Mouse (Mus musculus) ovary, adult 18-20 months (tissue): ENCODE measurements around the gene Klhl3.
"Not testable (repeated sequence)": the region's sequence is repeated elsewhere in the genome, so short reads cannot be mapped to it uniquely, and the experiment has no call there.

Source experiments
- DNase-seq: peaks from one replicate; pipeline ENCODE4 v3.0.0; 2022; ENCODE audit warnings: low spot score, mixed read lengths

Klhl3 gene

DNA sequence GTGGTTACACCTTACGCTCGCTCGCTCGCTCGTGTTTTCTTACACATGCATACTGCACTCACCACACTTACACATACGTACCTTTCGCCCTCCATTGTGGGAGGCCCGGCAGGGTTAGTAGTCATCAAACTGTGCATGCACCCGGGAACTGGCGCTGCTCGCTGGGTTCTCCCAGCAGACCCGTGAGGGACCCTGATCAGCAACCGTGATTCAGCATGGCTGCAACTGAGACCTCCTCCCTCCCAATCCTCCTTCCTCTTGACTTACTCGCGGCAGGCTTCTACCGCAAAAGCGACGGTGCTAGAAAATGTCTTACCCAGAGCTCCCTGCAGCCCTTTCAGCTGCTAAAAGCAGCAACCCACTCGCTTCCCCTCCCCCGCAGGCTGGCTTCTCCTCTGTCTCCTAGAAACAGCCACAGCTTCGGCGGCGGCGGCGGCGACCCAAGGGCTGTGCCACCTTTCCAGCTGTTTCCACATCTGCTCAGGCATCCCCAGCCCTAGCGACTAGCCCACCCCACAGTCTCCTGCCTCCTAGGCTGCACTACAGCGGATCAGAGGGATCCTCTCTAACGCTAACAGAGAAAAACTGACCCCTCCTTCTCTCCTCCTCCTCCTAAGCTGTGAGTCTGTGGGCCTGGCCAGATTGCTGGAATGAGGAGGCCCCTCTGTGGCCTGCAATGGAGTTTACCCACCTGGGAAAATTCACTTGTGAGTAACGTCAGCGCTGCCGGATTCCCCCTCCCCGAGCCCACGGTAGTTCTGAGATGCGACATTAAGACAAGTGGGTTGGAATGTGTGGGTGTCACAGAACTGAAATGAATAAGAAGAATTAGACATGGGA lies at the start of gene Klhl3:
Gene Klhl3, minus strand, starts transcription at position 532 of the 840 bp plus-strand sequence.
- peak; percentile 43 for DNase-seq

DNA sequence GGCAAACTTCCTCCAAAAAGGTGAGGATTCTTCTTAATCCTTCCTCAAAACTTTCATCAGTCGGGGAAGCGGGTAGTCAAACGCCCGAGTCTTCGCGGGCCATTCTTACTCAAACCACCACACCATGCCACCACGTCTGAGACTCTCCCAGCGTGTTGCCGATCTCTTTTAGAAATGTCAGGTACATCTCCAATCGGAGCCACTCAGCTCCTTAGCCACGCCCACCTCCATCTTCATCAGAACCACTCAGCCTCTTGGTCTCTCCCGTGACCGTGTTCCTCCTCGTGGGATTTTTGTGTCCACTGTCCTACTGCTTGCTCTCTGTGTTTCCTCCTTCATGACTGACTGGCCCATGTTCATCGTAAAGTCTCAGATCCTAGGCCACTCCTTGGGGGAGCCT lies 47.4 kb upstream of the Klhl3 start:
- no peak for DNase-seq

DNA sequence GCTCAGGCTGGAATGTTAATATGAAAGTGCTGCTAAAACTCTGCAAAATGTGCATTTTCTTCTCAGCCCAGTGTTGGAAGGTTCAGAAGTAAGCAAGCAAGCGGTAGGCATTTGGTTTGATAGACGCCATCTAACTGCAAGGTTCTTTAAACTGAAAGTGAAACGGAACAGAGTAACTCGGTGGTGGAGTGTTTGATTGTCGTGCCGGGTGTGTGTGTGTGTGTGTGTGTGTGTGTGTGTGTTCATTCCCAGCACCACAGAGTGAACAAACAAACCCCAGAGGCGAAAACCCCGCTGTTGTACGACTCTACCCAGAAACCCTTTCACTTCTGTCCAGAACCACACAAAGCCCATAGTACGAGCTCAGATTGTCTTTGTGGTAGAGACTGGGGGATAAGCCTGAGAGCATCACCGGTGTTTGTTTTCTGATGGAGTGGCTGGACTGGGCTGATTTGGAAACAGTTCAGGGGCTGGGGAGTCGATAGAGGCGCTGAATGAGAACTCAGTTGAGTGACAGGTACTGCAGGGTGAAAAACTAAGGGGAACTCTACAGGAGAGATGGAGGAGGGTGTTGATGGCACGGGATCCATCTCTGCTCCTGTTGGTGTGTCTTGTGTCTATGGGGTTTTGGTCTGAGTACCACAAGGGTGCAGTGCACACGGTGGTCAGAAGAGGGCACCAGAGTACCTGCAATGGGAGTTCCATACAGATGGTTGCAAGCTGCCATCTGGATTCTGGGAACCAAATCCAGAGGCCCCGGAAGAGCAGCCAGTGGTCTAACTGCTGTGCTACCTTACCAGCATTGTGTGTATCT lies 44.9 kb upstream of the Klhl3 start:
- peak; percentile 57 for DNase-seq

DNA sequence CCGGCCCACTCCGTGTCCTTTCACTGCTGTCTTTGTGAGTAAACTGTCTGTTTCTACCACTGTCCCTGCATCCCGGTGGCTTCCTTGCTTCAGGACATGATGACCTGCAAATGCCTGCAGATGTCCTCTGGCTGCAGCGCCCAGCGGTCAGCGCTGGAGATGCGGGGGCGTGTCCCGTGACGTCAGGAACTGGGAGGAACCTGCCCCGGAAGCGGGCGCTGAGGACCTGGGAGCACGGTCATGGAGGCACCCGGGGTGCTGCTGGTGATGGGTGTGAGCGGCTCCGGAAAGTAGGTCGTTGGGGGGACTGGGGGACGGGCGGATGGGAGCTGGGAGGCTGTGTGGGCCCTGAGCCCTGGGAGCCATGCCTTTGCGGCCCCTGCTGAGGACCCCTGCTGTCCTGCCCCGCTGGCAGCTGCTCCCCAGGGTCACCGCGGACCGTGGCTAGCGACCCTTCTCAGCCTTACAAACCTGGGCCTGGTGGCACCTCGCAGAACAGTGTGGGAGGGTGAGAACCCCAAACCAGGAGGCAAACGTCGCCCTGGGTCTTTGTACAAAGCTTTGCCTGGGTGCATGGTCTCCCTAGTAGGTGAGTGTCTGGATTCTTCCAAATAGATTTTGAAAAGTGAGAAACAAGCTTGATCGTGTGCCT lies 44.2 kb upstream of the Klhl3 start, which contains the start of gene Idnk:
Gene Idnk, plus strand, starts transcription at position 203 of the 652 bp plus-strand sequence.
- peak; percentile 84 for DNase-seq

DNA sequence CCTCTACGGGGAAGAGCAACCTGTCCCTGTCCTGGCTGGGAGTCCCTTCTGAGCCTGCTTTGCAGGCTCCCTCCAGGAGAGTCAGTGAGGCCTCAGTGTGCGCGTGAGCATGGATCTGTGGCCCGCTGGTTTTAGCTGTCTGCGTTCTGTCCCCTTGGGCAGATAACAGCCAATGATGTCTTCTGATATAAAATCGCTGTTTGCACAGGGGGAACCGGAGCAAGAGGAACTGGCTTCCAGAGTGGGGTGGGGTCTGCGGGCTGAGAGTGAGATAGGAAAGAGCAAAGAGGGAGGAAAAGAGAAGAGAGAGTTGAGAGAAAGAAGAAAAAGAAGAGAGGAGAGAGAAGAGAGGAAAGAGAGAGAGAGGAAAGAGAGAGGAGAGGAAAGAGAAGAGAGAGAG lies 43.6 kb upstream of the Klhl3 start:
- DNase-seq: no peak

DNA sequence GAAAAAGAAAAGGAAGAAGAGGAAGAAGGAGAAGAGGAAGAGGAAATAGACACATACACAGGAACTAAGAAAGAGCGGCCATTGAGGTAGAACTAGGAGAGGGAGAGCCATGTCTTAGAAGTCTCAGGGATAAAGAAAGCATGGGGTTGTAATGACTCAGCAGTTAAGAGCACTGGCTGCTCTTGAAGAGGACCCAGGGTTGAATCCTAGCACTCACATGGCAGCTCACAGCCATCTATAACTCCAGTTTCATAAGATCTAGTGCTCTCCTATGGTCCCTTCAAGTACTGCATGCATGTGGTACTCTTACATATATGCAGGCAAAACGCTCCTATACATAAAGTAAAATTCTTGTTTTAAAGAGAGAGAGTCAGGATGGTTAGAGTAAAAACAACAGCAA lies 42.6 kb upstream of the Klhl3 start:
- DNase-seq: no peak

DNA sequence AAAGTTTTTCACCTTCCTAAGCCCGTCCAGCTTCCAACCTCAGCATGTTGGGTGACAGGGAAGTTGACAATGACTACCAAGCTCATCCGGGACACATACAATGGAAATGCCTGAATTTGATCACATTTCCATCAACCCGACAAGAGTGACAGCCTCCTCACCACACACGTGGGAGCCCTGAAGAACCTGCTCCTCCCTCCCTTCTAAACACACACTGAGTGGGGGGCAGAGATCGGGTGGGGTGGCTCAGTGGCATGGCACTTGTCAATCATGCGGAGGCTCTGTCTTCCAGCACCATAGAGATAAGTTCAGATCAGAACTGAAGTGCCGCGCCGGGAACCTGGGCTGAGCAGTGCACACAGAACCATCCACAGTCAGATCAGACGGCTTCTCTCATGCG lies 37.0 kb upstream of the Klhl3 start:
- DNase-seq: no peak

DNA sequence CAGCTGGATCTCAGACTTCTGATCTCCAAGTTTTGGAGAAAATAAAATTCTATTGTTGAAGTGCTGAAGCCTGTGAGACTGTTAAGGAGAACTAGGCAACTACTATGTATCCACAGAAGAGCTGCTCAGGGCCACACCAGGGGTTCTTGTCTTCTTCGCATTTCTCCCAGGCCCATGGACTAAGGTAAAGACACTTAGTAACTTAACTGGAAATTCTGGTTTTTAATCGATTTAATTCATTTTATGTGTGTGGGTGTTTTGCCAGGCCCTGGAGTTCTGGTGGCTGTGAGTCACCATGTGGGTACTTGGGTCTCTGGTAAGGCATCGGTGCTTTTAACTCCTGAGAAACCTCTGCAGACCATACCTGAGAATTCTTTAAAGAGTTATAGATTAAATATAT lies 36.2 kb upstream of the Klhl3 start:
- no peak for DNase-seq

DNA sequence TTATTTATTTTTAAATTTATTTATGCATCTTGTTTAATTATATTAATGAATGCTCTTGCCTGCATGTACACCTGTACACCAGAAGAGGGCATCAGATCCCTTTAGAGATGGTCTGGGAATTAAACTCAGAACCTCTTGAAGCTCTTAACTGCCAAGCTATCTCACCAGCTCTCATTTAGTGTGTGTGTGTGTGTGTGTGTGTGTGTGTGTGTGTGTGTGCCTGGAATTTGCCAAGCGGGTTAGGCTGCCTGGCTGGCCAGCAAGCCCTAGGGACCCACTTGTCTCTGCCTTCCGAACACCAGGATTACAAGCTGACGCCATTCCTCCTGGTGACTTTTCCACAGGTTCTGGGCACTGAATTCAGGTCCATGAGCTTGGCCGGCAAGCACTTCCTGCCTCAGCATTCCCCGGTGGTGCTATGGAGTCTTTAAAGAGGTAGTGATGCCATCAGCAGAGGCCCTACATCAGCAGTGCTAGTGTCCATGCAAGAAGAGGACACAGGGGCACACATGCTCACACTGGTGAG lies 35.7 kb upstream of the Klhl3 start:
- no peak for DNase-seq

DNA sequence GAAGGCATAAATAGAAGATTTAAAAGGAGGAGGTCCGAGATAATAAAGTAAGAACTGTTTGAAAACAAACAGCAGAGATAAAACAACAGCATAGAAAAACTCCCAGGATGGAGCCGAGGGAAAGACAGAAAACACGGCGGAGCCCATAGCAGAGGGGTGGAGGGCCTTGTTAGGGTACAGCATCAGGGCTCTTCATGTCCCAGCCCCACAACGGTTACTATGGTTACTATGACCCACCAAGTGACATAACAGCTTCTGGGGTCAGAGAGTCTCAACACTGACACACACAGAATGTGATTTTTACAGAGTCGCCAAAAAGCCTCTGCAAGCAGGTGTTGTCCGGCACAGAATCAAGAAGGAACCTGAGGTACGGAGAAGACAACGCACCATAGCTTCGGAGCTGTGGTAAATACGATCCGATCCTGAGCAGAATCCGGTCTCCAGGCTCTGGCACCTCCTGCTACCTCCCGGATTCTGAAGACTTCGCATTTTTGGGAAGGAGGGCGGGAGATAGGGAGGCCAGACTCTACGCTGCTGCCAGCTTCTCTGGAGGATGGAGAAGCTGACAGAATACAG lies 35.0 kb upstream of the Klhl3 start:
- peak; percentile 55 for DNase-seq

DNA sequence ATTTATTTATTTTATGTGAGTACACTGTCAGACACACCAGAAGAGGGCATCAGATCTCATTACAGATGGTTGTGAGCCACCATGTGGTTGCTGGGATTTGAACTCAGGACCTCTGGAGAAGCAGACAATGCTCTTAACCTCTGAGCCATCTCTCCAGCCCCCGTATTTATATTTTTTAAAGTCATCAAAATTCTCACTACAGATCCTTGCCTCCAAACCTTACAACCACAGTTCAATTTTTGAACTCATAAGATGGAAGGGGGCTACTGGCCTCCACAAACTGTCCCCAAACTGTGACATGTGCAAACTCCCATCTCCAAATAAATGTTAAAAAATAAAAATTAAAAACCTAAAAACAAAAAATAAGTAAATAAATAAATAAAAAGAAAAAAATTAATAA lies 34.4 kb upstream of the Klhl3 start:
- DNase-seq: no peak

DNA sequence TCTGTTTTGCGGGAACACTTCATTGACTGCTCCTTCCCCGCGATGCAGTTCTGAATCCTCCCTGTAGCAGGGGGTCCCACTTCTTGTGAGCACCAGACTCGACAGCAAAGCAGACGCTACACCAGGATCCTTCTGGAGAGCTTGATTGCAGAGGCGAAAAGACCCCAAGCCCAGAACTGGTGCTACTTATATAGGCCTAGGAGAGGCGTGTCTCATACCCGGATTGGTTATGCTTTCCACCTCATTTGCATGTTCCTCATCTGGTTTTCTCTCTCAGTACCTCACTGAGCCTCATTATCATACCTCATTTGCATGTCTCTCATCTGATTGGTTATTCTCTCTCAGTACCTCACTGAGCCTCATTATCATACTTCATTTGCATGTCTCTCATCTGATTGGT lies 33.2 kb upstream of the Klhl3 start:
- DNase-seq: not testable (repeated sequence)

DNA sequence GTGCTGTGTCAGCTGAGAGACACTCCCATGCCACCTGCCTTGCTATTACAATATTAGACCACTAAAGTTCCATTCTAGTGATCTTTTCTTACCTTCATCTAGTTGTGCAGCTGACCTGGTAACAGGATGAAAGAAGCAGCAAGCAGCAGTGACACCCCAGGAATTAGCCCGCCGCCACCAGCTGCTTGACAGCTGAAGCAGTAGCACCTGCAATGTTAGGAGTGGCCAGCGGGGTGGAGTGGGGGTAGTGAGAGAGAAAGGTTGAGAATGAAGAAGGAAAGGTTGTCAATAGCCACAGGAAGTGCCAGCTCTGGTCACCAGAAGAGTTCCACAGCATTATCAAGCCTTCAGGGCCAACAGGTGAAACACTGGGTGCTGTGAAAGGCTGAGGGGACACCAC lies 18.3 kb upstream of the Klhl3 start:
- DNase-seq: no peak

DNA sequence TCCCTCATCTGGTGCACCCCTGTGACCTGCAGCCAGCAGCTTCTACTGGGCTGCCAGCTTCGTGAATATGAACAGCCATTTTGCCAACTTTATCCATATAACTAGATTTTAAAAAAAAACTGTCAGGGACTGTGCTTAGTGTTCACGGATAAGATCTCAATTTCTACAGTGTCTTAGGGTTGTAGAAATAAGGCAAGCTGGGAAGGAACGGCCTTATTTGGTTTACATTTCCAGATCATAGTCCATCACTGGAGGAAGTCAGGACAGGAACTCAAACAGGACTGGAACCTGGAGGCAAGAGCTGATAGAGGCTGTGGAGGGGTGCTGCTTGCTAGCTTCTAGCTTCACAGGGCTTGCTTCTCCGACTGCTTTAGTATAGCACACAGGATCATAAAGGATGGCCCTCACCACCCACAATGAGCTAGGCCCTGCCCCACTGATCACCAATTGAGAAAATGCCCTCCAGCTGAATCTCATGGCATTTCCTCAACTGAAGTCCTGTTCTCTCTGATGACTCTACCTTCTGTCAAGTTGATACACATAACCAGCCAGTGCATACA lies 16.4 kb upstream of the Klhl3 start:
- DNase-seq: no peak

DNA sequence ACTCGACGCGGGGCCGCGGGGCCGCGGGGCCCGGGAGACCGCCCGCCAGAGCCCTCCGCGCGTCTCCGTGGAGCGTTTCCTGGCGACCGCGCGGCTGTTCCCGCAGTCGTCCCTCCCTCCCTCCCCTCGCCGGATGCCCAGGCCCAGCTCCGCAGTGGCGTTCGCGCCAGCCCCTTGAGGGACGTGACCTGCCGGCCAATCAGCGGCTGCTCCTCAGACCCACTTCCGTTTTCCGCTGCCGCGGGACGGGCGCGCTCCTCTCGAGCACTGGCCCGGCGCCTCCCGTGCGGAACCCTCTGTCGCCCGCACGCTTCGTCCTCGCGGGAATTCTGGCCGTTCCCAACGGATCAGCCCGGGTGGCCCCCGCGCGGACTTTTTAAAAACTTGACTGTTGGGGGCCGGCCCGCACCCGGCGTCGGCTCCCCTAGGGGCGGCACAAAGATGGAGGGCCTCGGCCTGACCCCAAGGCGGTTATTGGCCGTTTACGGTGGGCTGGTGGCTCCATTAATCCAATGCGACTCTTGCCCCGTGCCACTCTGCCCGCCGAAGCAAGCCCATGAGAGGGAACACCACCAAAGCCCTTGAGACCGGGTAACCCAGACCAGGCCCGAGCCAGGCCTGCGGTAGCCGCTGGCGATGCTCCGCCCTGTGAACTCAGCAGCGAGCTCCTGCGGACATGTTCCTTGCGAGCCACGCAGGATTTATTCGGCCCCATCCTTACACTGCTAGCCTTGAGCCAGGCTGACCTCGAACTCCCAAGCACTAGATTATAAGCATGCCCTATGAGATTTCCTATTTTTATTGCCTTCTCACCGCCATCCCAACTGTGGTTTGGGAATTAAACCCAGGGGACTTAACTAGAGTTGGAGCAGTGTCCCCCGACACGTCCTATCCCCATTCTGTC lies 15.6 kb upstream of the Klhl3 start:
- peak; percentile 95 for DNase-seq

DNA sequence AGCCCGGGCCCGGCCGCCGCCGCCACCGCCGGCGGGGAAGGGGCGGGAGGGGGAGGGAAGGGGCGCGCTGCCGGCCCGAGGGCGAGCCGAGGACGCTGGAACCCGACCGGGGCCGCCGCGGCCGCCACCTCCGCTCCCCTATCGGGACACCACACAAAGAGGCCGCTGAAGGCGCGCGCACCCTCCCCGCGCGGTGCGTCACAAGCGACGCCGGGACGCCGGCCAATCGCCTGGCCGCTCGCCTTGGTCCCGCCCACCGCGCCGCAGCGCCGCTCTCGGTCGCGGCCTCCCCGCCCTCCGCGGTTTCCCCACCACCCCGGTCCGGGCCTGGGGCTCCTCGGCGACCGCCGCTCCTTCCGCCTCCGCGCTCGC lies 15.0 kb upstream of the Klhl3 start, which contains the start of gene Hnrnpa0:
Gene Hnrnpa0, minus strand, starts transcription at position 161 of the 372 bp plus-strand sequence.
- peak; percentile 87 for DNase-seq

DNA sequence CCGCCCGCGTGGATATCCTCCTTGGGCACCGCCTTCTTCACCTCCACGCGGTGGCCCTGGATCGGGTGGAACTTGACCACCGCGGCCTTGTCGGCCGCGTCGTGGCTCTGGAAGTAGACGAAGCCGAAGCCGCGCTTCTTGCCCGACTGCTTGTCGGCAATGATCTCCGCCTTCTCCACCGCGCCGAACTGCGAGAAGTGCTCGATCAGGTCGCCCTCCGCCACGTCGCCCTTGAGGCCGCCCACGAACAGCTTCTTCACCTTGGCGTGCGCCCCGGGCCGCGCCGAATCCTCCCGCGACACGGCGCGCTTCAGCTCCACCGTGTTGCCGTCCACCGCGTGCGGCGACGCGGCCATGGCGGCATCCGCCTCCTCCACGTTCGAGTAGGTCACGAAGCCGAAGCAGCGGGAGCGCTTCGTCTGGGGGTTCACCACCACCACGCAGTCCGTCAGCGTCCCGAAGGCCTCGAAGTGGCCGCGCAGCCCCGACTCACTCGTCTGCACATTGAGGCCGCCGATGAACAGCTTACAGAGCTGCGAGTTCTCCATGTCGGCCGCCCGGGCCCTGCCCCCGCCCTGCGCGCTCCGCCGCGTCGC lies 14.5 kb upstream of the Klhl3 start:
- DNase-seq: peak; percentile 25

DNA sequence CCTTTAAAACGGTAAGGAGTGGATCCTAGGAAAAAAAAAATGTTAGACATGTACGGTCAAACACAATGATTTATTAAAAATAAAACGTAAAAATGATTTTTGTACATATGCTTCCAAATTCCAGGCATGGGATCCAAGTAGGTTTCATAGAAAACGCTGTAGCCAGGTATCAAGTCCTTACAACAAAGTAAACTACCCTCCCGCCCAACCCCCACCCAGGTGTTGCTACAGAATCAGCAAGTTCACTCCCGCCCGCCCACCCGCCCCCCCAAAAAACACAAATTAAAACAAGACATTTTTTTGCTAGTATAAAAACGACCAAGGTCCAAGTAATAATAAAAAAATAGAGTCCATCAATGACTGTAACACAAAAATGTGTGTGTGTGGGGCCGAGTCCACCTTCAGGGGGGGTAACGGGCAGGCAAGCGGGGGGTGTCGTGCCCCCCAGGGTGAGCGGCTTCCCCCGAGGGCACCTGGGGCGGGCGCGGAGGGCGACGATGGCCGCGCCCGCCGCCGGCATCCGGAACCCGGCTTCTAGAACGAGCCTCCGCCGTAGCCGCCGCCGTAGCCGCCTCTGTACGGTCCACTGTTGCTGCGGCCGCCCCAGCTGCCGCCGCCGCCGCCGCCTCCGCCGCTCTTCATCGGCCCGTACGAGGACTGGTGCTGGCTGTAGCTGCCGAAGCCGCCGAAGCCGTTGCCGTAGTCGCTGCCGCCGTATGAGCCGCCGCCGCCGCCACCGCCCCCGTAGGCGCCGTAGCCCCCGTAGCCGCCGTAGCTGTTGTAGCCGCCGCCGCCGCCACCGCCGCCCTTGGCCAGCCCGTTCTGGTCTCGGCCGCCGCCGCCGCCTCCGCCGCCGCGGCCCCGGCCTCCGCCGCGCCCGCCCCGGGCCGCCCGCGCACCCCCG lies 13.7 kb upstream of the Klhl3 start:
- DNase-seq: no peak

DNA sequence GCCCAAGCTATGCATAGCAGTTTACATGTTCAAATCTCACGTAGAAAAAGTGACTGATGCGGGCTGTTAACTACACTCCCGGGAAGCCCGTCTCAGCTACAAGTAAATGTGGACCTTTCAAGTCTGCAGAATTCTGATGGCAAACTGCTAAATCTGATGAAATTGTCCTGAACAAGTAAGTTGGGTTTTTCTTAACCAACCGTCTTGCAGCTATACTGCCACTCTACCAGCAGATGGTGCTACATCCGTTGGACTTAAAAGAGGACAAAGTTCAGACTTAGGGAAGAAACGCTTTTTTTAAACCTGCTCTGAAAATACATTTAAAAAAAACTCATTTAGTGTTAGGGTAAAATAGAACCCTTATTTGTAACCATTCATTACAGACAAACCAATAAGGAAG lies 12.7 kb upstream of the Klhl3 start:
- no peak for DNase-seq
